Mouse (Mus musculus): ENCODE data around the gene Hsdl2. TPM values are rescaled to one million over a fixed set of nuclear protein-coding genes. Genes with fewer than 3 reads are reported as not detected.
"Not testable (repeated sequence)": the region's sequence is repeated elsewhere in the genome, so short reads cannot be mapped to it uniquely, and the experiment has no call there.

Hsdl2 gene
- polyA plus RNA-seq, 1 experiment from 2014 or later = 61.6 TPM

- H3K9me3 ChIP-seq (ENCODE audit: low read length) = no peaks in the 10 kb centered on the region
- peak overlapping the region; percentile 84 for H3K27ac ChIP-seq (ENCODE audit: low read depth)
- ATAC-seq = peak; percentile 94
- H3K36me3 ChIP-seq (replicated peaks; ENCODE audit: insufficient read depth, low read length) = no peaks in the 10 kb centered on the region
- no peak overlapping the region for H3K4me3 ChIP-seq (ENCODE audit: low read depth, low read length)
- 47% methylated on average over 6 of the region's 6 CpGs for WGBS (ENCODE audit: insufficient replicate concordance)
- H3K27me3 ChIP-seq (ENCODE audit: insufficient read depth, low read length) = no peaks in the 10 kb centered on the region
- H3K4me1 ChIP-seq (ENCODE audit: insufficient read depth) = peaks cover 22% of the 10 kb centered on the region
- no peak overlapping the region for H3K9ac ChIP-seq (replicated peaks)
- no peak overlapping the region for H3K4me2 ChIP-seq (ENCODE audit: low read depth, low read length)
- DNase-seq = peak; percentile 42
- peak; percentile 75 for TF ChIP-seq EP300 (IDR thresholded peaks at IDR 0.05; ENCODE audit: low read depth)
- no peak for TF ChIP-seq CTCF (IDR thresholded peaks at IDR 0.05; ENCODE audit: low read depth)
These were observed 23.2 kb upstream of the Hsdl2 start for GRCm38 (mm10) chr4:59558096-59558720.

DNA sequence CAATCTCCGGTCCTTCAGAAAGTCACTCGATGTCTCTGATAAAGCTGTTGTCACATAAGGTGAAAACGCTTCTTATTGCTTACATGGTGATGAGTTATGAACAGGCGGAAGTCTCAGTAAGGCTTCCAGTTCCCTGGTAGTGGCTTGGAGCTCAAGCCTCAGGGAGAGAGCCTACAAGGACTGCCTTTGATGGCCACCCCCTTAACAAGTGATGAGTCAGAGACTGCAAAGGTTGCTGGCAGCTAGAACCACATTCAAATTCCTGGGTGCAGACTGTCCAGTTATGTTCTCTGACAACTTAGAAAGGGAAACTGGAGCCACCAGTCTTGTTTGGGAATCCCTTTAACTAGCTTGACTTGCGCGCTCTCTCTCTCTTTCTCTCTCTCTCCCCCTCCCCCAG is 21.2 kb upstream of the Hsdl2 start:
- no peak overlapping the region for H3K4me2 ChIP-seq (ENCODE audit: low read depth, low read length)
- H3K27me3 ChIP-seq (ENCODE audit: insufficient read depth, low read length) = no peaks in the 10 kb centered on the region
- 93% methylated on average over 6 of the region's 6 CpGs for WGBS (ENCODE audit: insufficient replicate concordance)
- no peak overlapping the region for H3K4me3 ChIP-seq (ENCODE audit: low read depth, low read length)
- no peak for ATAC-seq
- H3K4me1 ChIP-seq (ENCODE audit: insufficient read depth) = peaks cover 16% of the 10 kb centered on the region
- no peak overlapping the region for H3K27ac ChIP-seq (ENCODE audit: low read depth)
- no peak for DNase-seq
- no peaks in the 10 kb centered on the region for H3K9me3 ChIP-seq (ENCODE audit: low read length)
- TF ChIP-seq CTCF (IDR thresholded peaks at IDR 0.05; ENCODE audit: low read depth) (no peak), EP300 (IDR thresholded peaks at IDR 0.05; ENCODE audit: low read depth) (no peak)
- no peaks in the 10 kb centered on the region for H3K36me3 ChIP-seq (replicated peaks; ENCODE audit: insufficient read depth, low read length)
- no peak overlapping the region for H3K9ac ChIP-seq (replicated peaks)

- DNase-seq (no peak), ATAC-seq (no peak)
- TF ChIP-seq EP300 (IDR thresholded peaks at IDR 0.05; ENCODE audit: low read depth) (no peak), CTCF (IDR thresholded peaks at IDR 0.05; ENCODE audit: low read depth) (no peak)
- H3K36me3 ChIP-seq (replicated peaks; ENCODE audit: insufficient read depth, low read length) = no peaks in the 10 kb centered on the region
- WGBS (ENCODE audit: insufficient replicate concordance) = 61% methylated on average over 3 of the region's 3 CpGs
- H3K9me3 ChIP-seq (ENCODE audit: low read length) = no peaks in the 10 kb centered on the region
- no peak overlapping the region for H3K4me2 ChIP-seq (ENCODE audit: low read depth, low read length)
- no peaks in the 10 kb centered on the region for H3K4me1 ChIP-seq (ENCODE audit: insufficient read depth)
- H3K27me3 ChIP-seq (ENCODE audit: insufficient read depth, low read length) = no peaks in the 10 kb centered on the region
- H3K4me3 ChIP-seq (ENCODE audit: low read depth, low read length) = no peak overlapping the region
- no peak overlapping the region for H3K9ac ChIP-seq (replicated peaks)
- no peak overlapping the region for H3K27ac ChIP-seq (ENCODE audit: low read depth)
These were observed 17.2 kb upstream of the Hsdl2 start for GRCm38 (mm10) chr4:59564128-59564527.

- TF ChIP-seq EP300 (IDR thresholded peaks at IDR 0.05; ENCODE audit: low read depth) (0 out of 2 replicates have a peak, but pooled peaks have one; percentile 36), CTCF (IDR thresholded peaks at IDR 0.05; ENCODE audit: low read depth) (no peak)
- no peak for ATAC-seq
- WGBS (ENCODE audit: insufficient replicate concordance) = 27% methylated on average over 8 of the region's 8 CpGs
- H3K36me3 ChIP-seq (replicated peaks; ENCODE audit: insufficient read depth, low read length) = no peaks in the 10 kb centered on the region
- H3K4me1 ChIP-seq (ENCODE audit: insufficient read depth) = no peaks in the 10 kb centered on the region
- no peak overlapping the region for H3K9ac ChIP-seq (replicated peaks)
- H3K4me2 ChIP-seq (ENCODE audit: low read depth, low read length) = peak overlapping the region; percentile 3; the same call in 1 of the 2 replicates
- no peak for DNase-seq
- 0 out of 2 replicates have a peak overlapping the region, but pooled peaks have one; percentile 1 for H3K27ac ChIP-seq (ENCODE audit: low read depth)
- H3K9me3 ChIP-seq (ENCODE audit: low read length) = no peaks in the 10 kb centered on the region
- no peaks in the 10 kb centered on the region for H3K27me3 ChIP-seq (ENCODE audit: insufficient read depth, low read length)
- no peak overlapping the region for H3K4me3 ChIP-seq (ENCODE audit: low read depth, low read length)
These were observed 15.7 kb upstream of the Hsdl2 start for GRCm38 (mm10) chr4:59565571-59566188.

- TF ChIP-seq CTCF (IDR thresholded peaks at IDR 0.05; ENCODE audit: low read depth) (no peak), EP300 (IDR thresholded peaks at IDR 0.05; ENCODE audit: low read depth) (no peak)
- peaks cover 3% of the 10 kb centered on the region; the same call in 1 of the 2 replicates for H3K4me1 ChIP-seq (ENCODE audit: insufficient read depth)
- H3K27ac ChIP-seq (ENCODE audit: low read depth) = no peak overlapping the region
- H3K4me3 ChIP-seq (ENCODE audit: low read depth, low read length) = no peak overlapping the region
- no peaks in the 10 kb centered on the region for H3K27me3 ChIP-seq (ENCODE audit: insufficient read depth, low read length)
- H3K9me3 ChIP-seq (ENCODE audit: low read length) = no peaks in the 10 kb centered on the region
- 67% methylated on average over 6 of the region's 6 CpGs for WGBS (ENCODE audit: insufficient replicate concordance)
- DNase-seq = no peak
- H3K9ac ChIP-seq (replicated peaks) = no peak overlapping the region
- ATAC-seq = no peak
- no peak overlapping the region for H3K4me2 ChIP-seq (ENCODE audit: low read depth, low read length)
- no peaks in the 10 kb centered on the region for H3K36me3 ChIP-seq (replicated peaks; ENCODE audit: insufficient read depth, low read length)
These were observed 13.6 kb upstream of the Hsdl2 start for GRCm38 (mm10) chr4:59567576-59568260.

GRCm38 (mm10) chr4:59569538-59569937 is 11.8 kb upstream of the Hsdl2 start:
- no peaks in the 10 kb centered on the region for H3K36me3 ChIP-seq (replicated peaks; ENCODE audit: insufficient read depth, low read length)
- DNase-seq = peak; percentile 83
- no peaks in the 10 kb centered on the region for H3K9me3 ChIP-seq (ENCODE audit: low read length)
- no peak overlapping the region for H3K4me3 ChIP-seq (ENCODE audit: low read depth, low read length)
- TF ChIP-seq EP300 (IDR thresholded peaks at IDR 0.05; ENCODE audit: low read depth) (0 out of 2 replicates have a peak, but pooled peaks have one; percentile 17), CTCF (IDR thresholded peaks at IDR 0.05; ENCODE audit: low read depth) (peak; percentile 87)
- no peak overlapping the region for H3K9ac ChIP-seq (replicated peaks)
- peak; percentile 79 for ATAC-seq
- H3K4me1 ChIP-seq (ENCODE audit: insufficient read depth) = peaks cover 3% of the 10 kb centered on the region; the same call in 1 of the 2 replicates
- no peak overlapping the region; the same call in 1 of the 2 replicates for H3K4me2 ChIP-seq (ENCODE audit: low read depth, low read length)
- 0% methylated on average over 7 of the region's 7 CpGs for WGBS (ENCODE audit: insufficient replicate concordance)
- H3K27ac ChIP-seq (ENCODE audit: low read depth) = no peak overlapping the region
- no peaks in the 10 kb centered on the region for H3K27me3 ChIP-seq (ENCODE audit: insufficient read depth, low read length)

DNA sequence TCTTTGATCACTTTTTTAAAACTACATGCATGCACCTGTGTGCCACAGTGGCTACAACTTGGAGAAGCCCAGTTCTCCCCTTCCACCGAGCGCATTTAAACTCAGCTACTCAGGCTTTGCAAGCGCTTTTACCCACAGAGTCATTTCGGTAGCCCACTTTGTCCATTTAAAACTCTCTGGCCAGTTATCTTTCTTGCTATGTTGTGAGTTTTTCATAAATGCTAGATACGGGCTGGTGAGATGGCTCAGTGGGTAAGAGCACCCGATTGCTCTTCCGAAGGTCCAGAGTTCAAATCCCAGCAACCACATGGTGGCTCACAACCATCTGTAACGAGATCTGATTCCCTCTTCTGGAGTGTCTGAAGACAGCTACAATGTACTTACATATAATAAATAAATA is 10.8 kb upstream of the Hsdl2 start:
- H3K9me3 ChIP-seq (ENCODE audit: low read length); H3K9ac ChIP-seq (replicated peaks); H3K27ac ChIP-seq (ENCODE audit: low read depth); DNase-seq; H3K27me3 ChIP-seq (ENCODE audit: insufficient read depth, low read length); H3K36me3 ChIP-seq (replicated peaks; ENCODE audit: insufficient read depth, low read length); H3K4me2 ChIP-seq (ENCODE audit: low read depth, low read length); H3K4me3 ChIP-seq (ENCODE audit: low read depth, low read length); ATAC-seq; H3K4me1 ChIP-seq (ENCODE audit: insufficient read depth): not testable (repeated sequence)
- 89% methylated on average over 7 of the region's 8 CpGs for WGBS (ENCODE audit: insufficient replicate concordance)

Measured in liver, postnatal 0 days (tissue).